Mouse (Mus musculus): Measurements from ENCODE around the gene Cpped1. TPM values are rescaled to one million over a fixed set of nuclear protein-coding genes. Genes with fewer than 3 reads are reported as not detected.

Gene Cpped1
- polyA plus RNA-seq, 1 experiment: 10.9 TPM

- WGBS: 77% methylated on average over 3 of the region's 3 CpGs
These were observed 19.5 kb downstream of the Cpped1 start for GRCm38 (mm10) chr16:11889741-11890140.

GRCm38 (mm10) chr16:11881795-11882194, 27.4 kb downstream of the Cpped1 start:
- 89% methylated on average over 6 of the region's 6 CpGs for WGBS
- H3K36me3 ChIP-seq (ENCODE audit: control insufficient read depth, insufficient read depth, low read length): no peaks in the 10 kb centered on the region; the same call in 1 of the 2 replicates
- H3K27me3 ChIP-seq (ENCODE audit: control insufficient read depth, insufficient read depth, low read length): no peaks in the 10 kb centered on the region
- H3K4me3 ChIP-seq (ENCODE audit: control insufficient read depth, insufficient read depth, low read length): no peak overlapping the region
- no peak for DNase-seq
- TF ChIP-seq POLR2A (IDR thresholded peaks at IDR 0.05; ENCODE audit: control insufficient read depth, extremely low read depth, insufficient read depth, low read length, poor library complexity) (no peak), CTCF (IDR thresholded peaks at IDR 0.05; ENCODE audit: borderline replicate concordance, control insufficient read depth, extremely low read depth, insufficient read depth, low read length, poor library complexity) (no peak)
- no peak overlapping the region for H3K27ac ChIP-seq (ENCODE audit: control insufficient read depth, insufficient read depth, low read length)
- H3K4me1 ChIP-seq (replicated peaks; ENCODE audit: control insufficient read depth, insufficient read depth, low read length): no peaks in the 10 kb centered on the region

More at GRCm38 (mm10) chr16:11889741-11890140, 19.5 kb downstream of the Cpped1 start:
- TF ChIP-seq CTCF (IDR thresholded peaks at IDR 0.05; ENCODE audit: borderline replicate concordance, control insufficient read depth, extremely low read depth, insufficient read depth, low read length, poor library complexity) (no peak), POLR2A (IDR thresholded peaks at IDR 0.05; ENCODE audit: control insufficient read depth, extremely low read depth, insufficient read depth, low read length, poor library complexity) (no peak)
- Histone ChIP-seq H3K27ac (ENCODE audit: control insufficient read depth, insufficient read depth, low read length) (no peak overlapping the region), H3K36me3 (ENCODE audit: control insufficient read depth, insufficient read depth, low read length) (no peaks in the 10 kb centered on the region; the same call in 1 of the 2 replicates), H3K27me3 (ENCODE audit: control insufficient read depth, insufficient read depth, low read length) (no peaks in the 10 kb centered on the region), H3K4me3 (ENCODE audit: control insufficient read depth, insufficient read depth, low read length) (no peak overlapping the region), H3K4me1 (replicated peaks; ENCODE audit: control insufficient read depth, insufficient read depth, low read length) (no peaks in the 10 kb centered on the region)
- no peak for DNase-seq

- Histone ChIP-seq H3K4me1 (replicated peaks; ENCODE audit: control insufficient read depth, insufficient read depth, low read length) (no peaks in the 10 kb centered on the region), H3K27ac (ENCODE audit: control insufficient read depth, insufficient read depth, low read length) (no peak overlapping the region), H3K27me3 (ENCODE audit: control insufficient read depth, insufficient read depth, low read length) (no peaks in the 10 kb centered on the region), H3K4me3 (ENCODE audit: control insufficient read depth, insufficient read depth, low read length) (no peak overlapping the region), H3K36me3 (ENCODE audit: control insufficient read depth, insufficient read depth, low read length) (no peaks in the 10 kb centered on the region; the same call in 1 of the 2 replicates)
- no peak for DNase-seq
- WGBS: 96% methylated on average over 6 of the region's 6 CpGs
- TF ChIP-seq POLR2A (IDR thresholded peaks at IDR 0.05; ENCODE audit: control insufficient read depth, extremely low read depth, insufficient read depth, low read length, poor library complexity) (no peak), CTCF (IDR thresholded peaks at IDR 0.05; ENCODE audit: borderline replicate concordance, control insufficient read depth, extremely low read depth, insufficient read depth, low read length, poor library complexity) (no peak)
These were observed 28.8 kb downstream of the Cpped1 start for GRCm38 (mm10) chr16:11880461-11880860.

GRCm38 (mm10) chr16:11879196-11879595, 30.0 kb downstream of the Cpped1 start:
- no peak for DNase-seq
- no peaks in the 10 kb centered on the region for H3K4me1 ChIP-seq (replicated peaks; ENCODE audit: control insufficient read depth, insufficient read depth, low read length)
- no peaks in the 10 kb centered on the region for H3K36me3 ChIP-seq (ENCODE audit: control insufficient read depth, insufficient read depth, low read length)
- TF ChIP-seq POLR2A (IDR thresholded peaks at IDR 0.05; ENCODE audit: control insufficient read depth, extremely low read depth, insufficient read depth, low read length, poor library complexity) (no peak), CTCF (IDR thresholded peaks at IDR 0.05; ENCODE audit: borderline replicate concordance, control insufficient read depth, extremely low read depth, insufficient read depth, low read length, poor library complexity) (no peak)
- H3K4me3 ChIP-seq (ENCODE audit: control insufficient read depth, insufficient read depth, low read length): no peak overlapping the region
- 96% methylated on average over 6 of the region's 6 CpGs for WGBS
- no peaks in the 10 kb centered on the region for H3K27me3 ChIP-seq (ENCODE audit: control insufficient read depth, insufficient read depth, low read length)
- H3K27ac ChIP-seq (ENCODE audit: control insufficient read depth, insufficient read depth, low read length): no peak overlapping the region

GRCm38 (mm10) chr16:11875227-11875626, 34.0 kb downstream of the Cpped1 start:
- no peak for DNase-seq
- H3K4me3 ChIP-seq (ENCODE audit: control insufficient read depth, insufficient read depth, low read length): no peak overlapping the region

GRCm38 (mm10) chr16:11873292-11873691, 36.0 kb downstream of the Cpped1 start:
- Histone ChIP-seq H3K27ac (ENCODE audit: control insufficient read depth, insufficient read depth, low read length) (no peak overlapping the region), H3K27me3 (ENCODE audit: control insufficient read depth, insufficient read depth, low read length) (no peaks in the 10 kb centered on the region), H3K4me3 (ENCODE audit: control insufficient read depth, insufficient read depth, low read length) (no peak overlapping the region), H3K4me1 (replicated peaks; ENCODE audit: control insufficient read depth, insufficient read depth, low read length) (no peaks in the 10 kb centered on the region), H3K36me3 (ENCODE audit: control insufficient read depth, insufficient read depth, low read length) (no peaks in the 10 kb centered on the region)
- 97% methylated on average over 3 of the region's 3 CpGs for WGBS
- no peak for TF ChIP-seq CTCF (IDR thresholded peaks at IDR 0.05; ENCODE audit: borderline replicate concordance, control insufficient read depth, extremely low read depth, insufficient read depth, low read length, poor library complexity)
- no peak for TF ChIP-seq POLR2A (IDR thresholded peaks at IDR 0.05; ENCODE audit: control insufficient read depth, extremely low read depth, insufficient read depth, low read length, poor library complexity)
- no peak for DNase-seq

More at GRCm38 (mm10) chr16:11875227-11875626, 34.0 kb downstream of the Cpped1 start:
- TF ChIP-seq CTCF (IDR thresholded peaks at IDR 0.05; ENCODE audit: borderline replicate concordance, control insufficient read depth, extremely low read depth, insufficient read depth, low read length, poor library complexity): no peak
- no peak for TF ChIP-seq POLR2A (IDR thresholded peaks at IDR 0.05; ENCODE audit: control insufficient read depth, extremely low read depth, insufficient read depth, low read length, poor library complexity)
- Histone ChIP-seq H3K4me1 (replicated peaks; ENCODE audit: control insufficient read depth, insufficient read depth, low read length) (no peaks in the 10 kb centered on the region), H3K27me3 (ENCODE audit: control insufficient read depth, insufficient read depth, low read length) (no peaks in the 10 kb centered on the region), H3K27ac (ENCODE audit: control insufficient read depth, insufficient read depth, low read length) (no peak overlapping the region), H3K36me3 (ENCODE audit: control insufficient read depth, insufficient read depth, low read length) (no peaks in the 10 kb centered on the region)
- WGBS: 84% methylated on average over 5 of the region's 5 CpGs

GRCm38 (mm10) chr16:11868486-11868885, 40.8 kb downstream of the Cpped1 start:
- no peak overlapping the region for H3K4me3 ChIP-seq (ENCODE audit: control insufficient read depth, insufficient read depth, low read length)
- H3K27ac ChIP-seq (ENCODE audit: control insufficient read depth, insufficient read depth, low read length): no peak overlapping the region
- DNase-seq: no peak
- no peaks in the 10 kb centered on the region for H3K36me3 ChIP-seq (ENCODE audit: control insufficient read depth, insufficient read depth, low read length)
- no peaks in the 10 kb centered on the region for H3K27me3 ChIP-seq (ENCODE audit: control insufficient read depth, insufficient read depth, low read length)
- 89% methylated on average over 3 of the region's 3 CpGs for WGBS
- no peaks in the 10 kb centered on the region for H3K4me1 ChIP-seq (replicated peaks; ENCODE audit: control insufficient read depth, insufficient read depth, low read length)
- TF ChIP-seq CTCF (IDR thresholded peaks at IDR 0.05; ENCODE audit: borderline replicate concordance, control insufficient read depth, extremely low read depth, insufficient read depth, low read length, poor library complexity) (no peak), POLR2A (IDR thresholded peaks at IDR 0.05; ENCODE audit: control insufficient read depth, extremely low read depth, insufficient read depth, low read length, poor library complexity) (no peak)
